Mouse (Mus musculus) lung, postnatal 14 days (tissue): ENCODE measurements around the gene Lrit2.

ENCODE experiments used
- DNase-seq: peaks from one replicate; pipeline ENCODE4 v3.0.0; 2021

Gene Lrit2

GRCm38 (mm10) chr14:37067629-37068028 is at the start of gene Lrit2:
TSS of gene Lrit2 (plus strand) at chr14:37067929.
- no peak for DNase-seq

DNA sequence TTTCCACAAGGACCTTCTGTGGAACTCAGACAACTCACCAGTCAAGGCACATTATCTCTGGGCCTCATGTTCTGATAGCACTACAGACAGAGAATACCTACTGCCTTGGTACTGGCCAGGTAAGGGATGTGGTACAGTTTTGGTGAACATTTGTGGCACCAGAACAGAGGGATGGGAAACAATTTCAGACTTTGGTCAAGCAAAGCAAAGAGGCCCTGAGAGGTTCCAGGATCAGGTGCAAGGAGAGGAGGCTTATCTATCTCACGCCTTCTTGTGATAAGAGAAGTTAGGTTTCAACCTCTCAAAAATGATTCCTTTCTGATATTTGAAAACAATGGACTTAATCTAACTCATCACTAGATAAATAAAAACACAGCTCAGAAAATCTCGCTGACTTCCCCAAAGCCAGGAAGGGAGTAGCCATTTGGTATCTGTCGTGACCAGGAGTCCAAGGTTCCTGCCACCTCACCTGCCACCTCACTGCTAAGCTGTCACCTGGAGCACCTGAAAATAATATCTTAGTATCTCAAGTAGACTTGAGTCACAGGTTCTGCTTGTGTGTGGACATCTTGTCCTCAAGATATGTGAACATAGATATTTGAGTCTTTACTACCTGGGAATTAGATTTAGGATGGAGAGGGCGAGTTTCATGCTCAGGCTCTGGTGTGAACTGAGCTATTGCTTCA is 40.3 kb upstream of the Lrit2 start:
- no peak for DNase-seq

- no peak for DNase-seq
Measured at GRCm38 (mm10) chr14:37027951-37028350, 39.8 kb upstream of the Lrit2 start.

GRCm38 (mm10) chr14:37028555-37028954 is 39.2 kb upstream of the Lrit2 start:
- DNase-seq = no peak

DNA sequence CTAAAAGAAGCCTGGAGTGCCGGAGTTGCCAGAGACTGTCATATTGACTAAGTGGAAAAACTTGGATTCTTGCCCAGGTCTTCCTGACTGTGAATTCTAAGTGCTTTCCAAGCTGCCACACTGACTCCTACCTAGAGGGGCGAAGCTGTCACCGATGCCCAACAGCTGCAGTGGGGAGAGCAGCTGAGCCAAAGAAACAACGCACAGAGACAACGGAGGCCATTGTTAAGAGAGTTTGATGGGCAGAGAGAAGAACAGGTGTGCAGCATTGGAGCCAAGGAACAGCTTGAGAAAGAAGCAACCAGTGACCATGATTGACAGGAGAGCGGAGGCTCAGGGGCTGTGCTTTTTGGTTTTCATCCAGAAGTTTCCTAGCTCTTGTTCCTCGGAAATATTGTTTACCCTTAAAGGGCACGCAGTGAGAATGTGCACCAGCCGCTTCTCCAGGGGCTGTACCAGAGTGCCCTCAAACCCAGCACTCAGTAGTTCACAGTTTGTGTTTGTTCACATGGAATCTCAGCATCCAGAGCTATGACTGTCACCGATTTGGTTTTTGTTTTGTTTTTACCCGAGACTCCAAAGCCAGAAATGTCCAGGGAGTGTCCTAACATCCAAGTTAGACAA is 35.1 kb upstream of the Lrit2 start:
- no peak for DNase-seq

- DNase-seq = peak; percentile 72
Measured at GRCm38 (mm10) chr14:37033241-37033640, 34.5 kb upstream of the Lrit2 start.

- DNase-seq = no peak
Measured at GRCm38 (mm10) chr14:37034432-37034831, 33.3 kb upstream of the Lrit2 start.

GRCm38 (mm10) chr14:37048914-37049410 is 18.8 kb upstream of the Lrit2 start, which contains the start of gene Rgr:
TSS of gene Rgr (minus strand) at chr14:37048964.
- no peak for DNase-seq

GRCm38 (mm10) chr14:37064849-37065248 is 2.9 kb upstream of the Lrit2 start:
- DNase-seq = no peak

GRCm38 (mm10) chr14:37066636-37067035 is 1.1 kb upstream of the Lrit2 start:
- DNase-seq = no peak

GRCm38 (mm10) chr14:37068516-37068915 is 787 bp downstream of the Lrit2 start:
- peak; percentile 70 for DNase-seq

DNA sequence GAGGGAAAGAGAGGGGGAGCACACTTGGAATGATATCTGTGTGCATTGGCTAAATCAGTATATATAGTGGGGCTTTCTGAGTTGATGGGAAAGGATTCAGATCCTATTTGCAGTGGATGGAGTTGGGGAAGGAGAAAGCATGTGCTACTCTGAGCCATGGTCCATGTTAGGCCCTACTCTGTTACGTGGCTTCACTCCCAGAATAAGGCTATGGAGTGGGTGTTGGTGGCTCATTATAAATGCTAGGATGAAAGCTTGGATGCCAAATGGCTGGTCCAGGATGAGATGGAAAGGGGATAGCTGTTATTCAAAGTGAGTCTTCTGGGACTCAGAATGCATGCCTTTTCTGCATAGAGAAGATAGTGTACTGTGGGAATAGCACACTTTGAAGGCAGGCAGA is 13.0 kb downstream of the Lrit2 start:
- no peak for DNase-seq

GRCm38 (mm10) chr14:37083755-37084154 is 16.0 kb downstream of the Lrit2 start:
- DNase-seq = no peak

DNA sequence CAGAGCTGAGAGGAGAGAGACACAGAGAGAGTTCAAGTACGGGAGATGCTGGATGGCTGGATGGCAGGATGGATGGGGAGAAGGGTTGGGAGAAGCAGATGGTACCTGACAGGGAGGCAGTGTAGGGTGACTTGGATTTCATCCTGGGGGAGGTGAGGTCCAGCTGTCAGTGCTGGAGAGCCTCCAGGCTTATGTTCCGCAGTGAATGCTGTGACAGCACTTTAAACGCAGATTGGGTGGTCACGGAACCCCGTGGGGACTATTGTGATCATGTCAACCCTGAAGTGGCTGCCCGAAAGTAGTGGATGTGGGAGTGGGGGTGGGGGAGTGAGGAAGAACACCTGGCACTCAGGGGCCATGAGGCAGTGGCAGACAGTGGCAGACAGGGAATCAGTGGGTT is 26.7 kb downstream of the Lrit2 start:
- no peak for DNase-seq

DNA sequence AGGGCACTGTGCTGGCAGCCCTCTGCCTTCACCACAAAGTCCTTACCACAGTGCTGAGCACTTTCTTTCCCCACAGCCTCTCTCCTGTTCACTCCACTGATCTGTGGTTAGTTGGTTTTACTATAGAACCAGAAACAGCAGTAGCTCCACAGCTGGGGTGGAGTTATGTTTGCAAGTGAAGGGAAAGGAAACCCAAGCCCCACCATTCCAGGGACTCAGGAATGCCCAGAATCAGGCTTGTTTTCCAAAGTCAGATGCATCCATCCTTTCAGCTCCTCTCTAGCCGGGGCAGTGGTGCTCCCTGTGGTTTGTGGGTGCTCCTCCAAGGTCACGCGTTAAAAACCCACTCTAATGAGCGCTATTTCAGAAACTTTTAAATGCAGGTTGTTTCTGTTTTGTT is 27.8 kb downstream of the Lrit2 start:
- no peak for DNase-seq

DNA sequence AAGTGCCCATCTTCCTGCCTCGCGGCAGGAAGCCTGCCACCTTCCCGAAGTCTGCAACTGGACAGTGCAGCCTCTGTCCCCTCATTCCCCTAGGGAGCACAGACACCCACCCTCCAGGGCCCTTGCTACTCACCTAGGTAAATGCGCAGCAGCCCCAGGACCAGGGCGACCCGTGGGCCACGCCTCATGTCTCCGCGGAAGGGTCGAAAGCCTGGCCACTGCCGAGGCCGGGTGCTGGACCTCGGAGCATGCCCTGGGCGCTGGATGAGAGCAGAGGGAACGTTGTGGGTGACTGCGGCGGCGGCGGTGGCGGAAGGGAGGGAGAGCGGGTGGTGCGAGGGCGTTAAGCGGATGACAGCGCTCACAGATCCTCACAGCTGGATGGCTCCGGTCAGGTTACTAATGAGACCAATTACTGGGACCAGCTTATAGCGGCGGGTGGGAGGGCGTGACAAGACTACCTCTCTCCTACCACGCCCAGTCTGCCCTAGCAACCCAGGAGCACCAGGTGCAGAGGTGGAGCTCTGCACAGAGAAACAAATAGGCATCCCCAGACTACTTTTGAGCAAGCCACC is 30.3 kb downstream of the Lrit2 start, which contains the start of gene Cdhr1:
Gene Cdhr1 (minus strand): TSS at position 392 of the 575 bp plus-strand sequence.
- no peak for DNase-seq

DNA sequence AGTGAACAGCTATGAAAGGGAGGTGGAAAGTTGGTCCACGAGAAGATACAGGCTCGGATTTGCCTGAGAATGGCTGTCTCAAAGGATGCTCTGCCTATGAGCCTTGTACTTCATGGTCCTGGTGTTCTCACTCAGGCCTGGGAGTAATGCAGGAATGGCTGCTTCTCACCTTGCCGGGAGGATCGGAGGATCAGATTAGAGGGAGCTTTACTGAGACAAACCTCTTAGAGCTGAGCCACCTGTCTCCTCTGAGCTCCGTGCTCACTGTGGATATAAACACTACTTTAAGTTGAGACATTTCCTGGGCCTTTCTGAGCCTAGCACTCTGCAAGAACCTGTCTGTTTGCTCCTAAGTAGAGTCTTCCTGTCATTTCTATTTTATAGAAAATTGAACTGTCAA is 33.8 kb downstream of the Lrit2 start:
- no peak for DNase-seq

DNA sequence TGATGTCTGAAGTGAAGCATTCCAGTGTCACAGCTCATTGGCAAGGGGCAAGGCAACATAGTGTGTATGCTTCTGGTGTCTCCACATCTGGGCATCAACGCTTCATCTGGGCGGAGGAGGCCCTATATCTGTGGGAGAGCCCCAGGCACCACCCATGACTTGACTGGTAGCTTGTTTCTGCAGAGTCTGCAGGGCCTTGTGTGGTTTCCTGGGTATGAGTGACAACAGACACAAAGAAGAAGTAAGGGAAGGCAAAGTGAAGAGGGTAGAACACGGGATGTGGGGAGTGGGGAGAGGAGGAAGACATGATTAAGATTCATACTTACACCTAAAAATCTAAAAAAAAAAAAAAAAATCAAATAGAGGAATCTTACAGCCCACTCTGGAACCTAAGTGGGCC is 34.8 kb downstream of the Lrit2 start:
- DNase-seq = no peak

GRCm38 (mm10) chr14:37104747-37105146 is 37.0 kb downstream of the Lrit2 start:
- peak; percentile 19 for DNase-seq

- no peak for DNase-seq
Measured at GRCm38 (mm10) chr14:37105846-37106245, 38.1 kb downstream of the Lrit2 start.

GRCm38 (mm10) chr14:37109460-37109859 is 41.7 kb downstream of the Lrit2 start:
- DNase-seq = no peak

DNA sequence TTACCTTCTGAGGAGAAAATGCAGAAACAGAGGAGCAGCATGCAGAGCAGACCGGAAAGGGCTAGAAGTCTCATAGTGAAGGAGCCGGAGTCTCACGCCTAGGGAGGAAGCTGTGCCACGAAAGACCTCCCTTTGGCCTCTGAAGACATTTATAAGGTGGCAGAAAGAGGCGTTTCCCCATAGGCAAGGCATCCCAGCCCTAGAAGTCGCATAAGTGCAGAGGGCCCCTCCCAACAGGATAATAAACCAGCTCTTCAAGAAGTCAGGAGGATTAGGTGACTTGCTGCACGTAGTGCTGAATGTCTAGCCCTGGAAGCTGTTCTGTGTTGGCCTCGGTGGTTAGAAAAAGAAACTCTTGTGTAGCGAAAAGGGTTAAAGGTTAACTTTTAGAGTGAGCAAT is 42.2 kb downstream of the Lrit2 start:
- DNase-seq = no peak

- DNase-seq = no peak
Measured at GRCm38 (mm10) chr14:37110456-37110855, 42.7 kb downstream of the Lrit2 start.

DNA sequence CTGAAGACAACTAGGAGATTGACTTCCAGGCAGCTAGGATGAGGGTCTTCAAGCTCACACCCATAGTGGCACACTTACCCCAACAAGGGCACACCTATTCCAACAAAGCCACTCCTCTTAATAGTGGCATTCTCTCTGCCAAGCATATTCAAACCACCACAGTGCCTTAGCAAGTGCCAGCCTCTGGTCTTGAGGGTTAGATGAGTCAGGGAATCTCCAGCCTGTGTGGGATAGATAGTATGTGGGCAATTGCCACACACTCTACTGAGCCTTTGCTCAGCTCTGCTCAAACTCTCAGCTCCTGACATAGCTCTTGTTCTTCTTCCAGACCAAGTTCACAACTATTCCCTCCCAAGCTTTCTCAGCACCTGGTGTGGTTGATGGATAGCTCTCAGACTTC is 43.6 kb downstream of the Lrit2 start:
- no peak for DNase-seq
